Mouse (Mus musculus) CH12.LX (cell line): ENCODE measurements around the gene Serpinb9.

Experiments
- BHLHE40 ChIP-seq: IDR thresholded peaks from 2 replicates; pipeline ENCODE4 v1.6.1; 2011; ENCODE audit warnings: mild to moderate bottlenecking, low read depth, low read length, improper control_type of control experiment
- CTCF ChIP-seq, 2 experiments: IDR thresholded peaks in 1 of 2; conservative IDR thresholded peaks in 1 of 2; 2 replicates each; pipeline ENCODE4 v1.5.1; 2011 to 2012; ENCODE audit warnings: low read depth in 2 of 2, low read length in 2 of 2, improper control_type of control experiment in 1 of 2, inconsistent platforms in 1 of 2, mild to moderate bottlenecking in 1 of 2, moderate library complexity in 1 of 2
- POLR2A ChIP-seq: IDR thresholded peaks from 2 replicates; pipeline ENCODE4 v1.6.1; 2011; ENCODE audit warnings: low read depth, mild to moderate bottlenecking, improper control_type of control experiment, low read length

DNA sequence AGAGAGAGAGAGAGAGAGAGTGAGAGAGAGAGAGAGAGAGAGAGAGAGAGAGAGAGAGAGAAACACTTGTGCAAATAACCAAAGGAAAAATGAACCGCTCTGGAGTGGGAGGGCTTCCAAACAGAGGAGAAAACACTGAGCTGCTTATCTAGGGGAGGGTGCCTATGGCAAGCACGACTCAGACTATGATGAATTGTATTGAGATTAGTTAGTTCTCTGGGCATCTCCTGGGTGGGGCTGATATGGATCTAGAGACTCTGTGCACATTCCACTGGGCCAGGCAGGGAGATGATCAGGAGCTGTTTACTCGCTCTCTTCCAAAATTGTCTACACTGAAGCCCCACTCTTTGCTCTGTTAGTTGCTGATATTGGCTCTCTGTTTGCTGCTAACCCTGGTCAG lies 48.6 kb downstream of the Serpinb9 start:
- TF ChIP-seq POLR2A: no peak
- TF ChIP-seq CTCF (conservative IDR thresholded peaks at IDR 0.05 in 1 of 2, IDR thresholded peaks at IDR 0.05 in 1 of 2; ENCODE audit: low read depth in 2 of 2, low read length in 2 of 2): no peak
- no peak for TF ChIP-seq BHLHE40
